Mouse (Mus musculus): ENCODE measurements at regions not wholly inside any gene's neighbourhood (a gene's known extent, or its start where the extent isn't known, plus 50 kb on each side); places are given as distances from the start of the nearest gene placed in this dataset.
"Not testable (repeated sequence)": the region's sequence is repeated elsewhere in the genome, so short reads cannot be mapped to it uniquely, and the experiment has no call there.

DNA sequence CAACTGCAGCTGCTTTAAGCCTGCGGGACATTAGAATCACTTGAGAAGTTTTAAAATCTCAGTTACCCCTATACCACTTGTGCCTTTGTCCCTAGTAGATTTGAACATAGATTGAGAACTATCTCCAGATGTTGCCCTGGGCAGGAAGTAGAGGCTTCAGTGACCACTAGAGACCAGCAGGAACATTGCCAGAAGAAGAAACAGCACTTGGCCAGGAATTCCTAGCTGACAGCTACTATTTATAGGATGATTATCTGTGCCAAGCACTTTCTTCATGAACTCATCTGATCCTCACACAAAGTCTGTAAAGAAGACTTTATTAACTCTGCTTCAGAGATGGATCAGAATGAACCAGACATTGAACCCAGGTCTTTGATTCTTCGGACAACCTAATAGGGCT lies 283.6 kb upstream of the Tmpo start:
- DNase-seq (ENCODE audit: extremely low spot score, low spot score): no peak

DNA sequence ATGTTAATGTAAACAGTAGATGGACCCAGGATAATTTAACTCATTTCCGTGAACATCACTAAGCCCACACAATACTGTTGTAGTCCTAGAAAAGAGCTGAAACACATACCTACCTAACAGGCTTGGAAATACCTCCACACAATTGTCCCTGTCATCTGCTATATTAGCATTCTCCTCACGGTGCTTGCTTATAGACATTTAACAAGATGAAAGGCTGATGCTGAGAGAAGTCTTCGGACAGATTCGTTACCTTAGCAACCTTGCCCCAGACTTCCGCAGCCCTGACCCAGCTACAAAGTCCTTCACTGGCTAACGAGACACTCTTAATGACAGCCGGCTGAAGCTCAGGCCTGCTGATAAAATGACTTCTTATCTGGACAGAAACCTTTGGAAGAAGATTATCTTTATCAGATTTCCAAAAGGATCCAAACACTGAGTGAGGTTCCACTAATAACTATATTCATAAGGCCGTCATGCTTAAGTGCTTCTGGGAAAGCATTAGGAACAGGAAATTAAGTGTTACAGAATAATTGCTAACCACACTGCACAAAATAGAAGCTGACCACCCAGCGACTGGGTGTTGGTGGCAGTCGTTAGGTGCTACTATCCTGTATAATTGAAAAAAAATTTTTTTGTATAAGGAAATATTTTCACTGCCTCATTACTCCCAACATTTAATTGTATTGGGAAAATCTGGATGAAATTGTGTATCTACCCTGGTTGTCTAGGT lies 267.0 kb upstream of the Tmpo start:
- DNase-seq (ENCODE audit: extremely low spot score, low spot score): no peak

DNA sequence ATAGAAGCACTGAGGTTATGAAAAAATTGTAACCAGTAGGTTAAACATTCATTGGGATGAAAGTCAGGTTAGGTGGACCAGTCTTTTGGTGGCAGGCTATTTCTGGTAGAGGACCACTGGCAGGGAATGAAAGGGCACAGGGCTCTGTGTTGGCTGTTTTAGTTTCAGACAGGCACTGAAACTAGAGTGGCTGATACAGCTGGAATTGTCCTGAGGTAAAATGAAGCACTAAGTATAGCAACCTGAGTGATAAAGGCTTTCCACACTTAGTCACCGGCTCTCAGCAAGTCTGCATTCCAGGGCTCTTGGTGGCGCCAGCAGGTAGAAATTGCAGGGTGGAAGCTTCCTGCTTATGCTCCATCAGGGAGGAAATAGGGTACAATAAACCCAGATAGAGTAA lies 262.2 kb upstream of the Tmpo start:
- no peak for DNase-seq (ENCODE audit: extremely low spot score, low spot score)

DNA sequence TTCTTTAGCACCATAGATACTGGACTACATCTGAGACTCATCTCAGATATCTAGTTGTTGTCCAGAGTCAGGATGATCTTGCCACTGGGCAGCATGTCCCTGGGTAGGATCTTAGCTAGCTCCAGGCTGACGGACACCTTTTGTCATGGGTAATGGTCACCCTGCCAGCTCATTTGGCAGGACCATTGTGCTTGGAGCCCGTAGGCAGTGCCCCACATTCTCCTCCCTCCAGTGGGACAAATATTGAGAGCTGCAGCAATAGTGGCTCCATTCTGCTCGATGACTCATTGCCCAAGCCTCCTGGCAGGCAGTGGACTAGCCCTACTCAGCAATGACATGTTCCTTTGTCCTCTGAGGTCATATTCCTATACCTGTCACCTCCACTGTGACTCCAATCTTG lies 258.9 kb upstream of the Tmpo start:
- DNase-seq (ENCODE audit: extremely low spot score, low spot score): no peak

DNA sequence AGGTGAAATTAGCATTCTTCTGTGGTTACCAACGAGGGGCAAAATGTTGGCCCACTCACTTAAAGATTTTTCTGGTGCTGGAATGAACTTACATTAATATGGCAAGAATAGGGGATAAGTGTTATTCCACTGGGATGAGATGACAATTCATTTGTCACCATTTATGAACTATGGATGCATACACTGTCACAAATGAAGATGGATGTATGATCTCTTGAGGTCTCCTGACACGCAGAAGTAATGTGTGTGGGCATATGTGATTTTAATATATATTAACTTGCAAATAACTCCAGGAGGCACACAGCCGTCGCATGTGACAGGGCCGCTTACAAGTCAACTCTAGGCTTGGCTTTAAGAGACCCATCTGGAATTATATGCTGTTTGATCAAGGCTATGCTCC lies 256.8 kb upstream of the Tmpo start:
- DNase-seq (ENCODE audit: extremely low spot score, low spot score): no peak

DNA sequence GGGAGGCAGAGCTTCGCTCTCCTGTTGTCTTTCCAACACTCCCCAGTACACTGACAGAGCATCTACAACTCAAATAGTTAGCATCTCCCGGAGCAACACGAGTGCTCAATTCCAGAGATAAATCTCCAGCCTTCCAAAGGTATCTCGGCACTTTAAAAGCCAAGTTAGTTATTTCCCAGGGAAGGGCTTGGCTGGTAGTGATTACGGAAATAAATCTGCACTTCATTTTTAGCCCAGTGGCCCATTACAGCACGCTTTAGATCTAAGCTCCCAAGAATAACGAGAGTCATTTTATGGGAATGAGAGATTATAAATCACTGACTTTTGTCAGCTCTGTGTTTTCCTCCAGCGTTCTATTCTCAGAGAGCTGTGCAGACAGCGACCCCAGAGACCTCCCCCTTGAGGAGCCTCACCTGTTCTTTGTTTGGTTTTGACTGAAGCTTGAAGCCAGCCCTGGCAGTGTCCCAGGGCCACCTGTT lies 255.0 kb upstream of the Tmpo start:
- DNase-seq (ENCODE audit: extremely low spot score, low spot score): peak; percentile 22

DNA sequence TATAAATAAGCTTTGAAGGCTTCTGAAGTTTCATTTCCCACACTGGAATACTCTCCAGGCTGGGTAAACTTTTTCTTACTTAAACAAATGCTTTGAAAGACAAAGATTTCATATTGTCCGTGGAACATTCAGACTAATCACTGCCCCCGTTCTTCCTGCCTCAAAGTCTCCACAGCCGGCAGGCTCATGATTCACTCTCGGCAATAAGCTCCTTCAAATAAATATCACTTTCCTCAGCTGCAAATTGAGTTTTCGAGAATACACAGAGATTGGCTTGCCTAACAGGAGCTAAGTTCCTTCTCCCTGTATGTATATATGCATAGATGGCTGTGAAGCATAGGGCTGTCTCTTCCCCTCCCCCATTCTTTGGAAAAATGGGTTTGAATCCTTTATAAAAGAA lies 249.2 kb upstream of the Tmpo start:
- no peak for DNase-seq (ENCODE audit: extremely low spot score, low spot score)

DNA sequence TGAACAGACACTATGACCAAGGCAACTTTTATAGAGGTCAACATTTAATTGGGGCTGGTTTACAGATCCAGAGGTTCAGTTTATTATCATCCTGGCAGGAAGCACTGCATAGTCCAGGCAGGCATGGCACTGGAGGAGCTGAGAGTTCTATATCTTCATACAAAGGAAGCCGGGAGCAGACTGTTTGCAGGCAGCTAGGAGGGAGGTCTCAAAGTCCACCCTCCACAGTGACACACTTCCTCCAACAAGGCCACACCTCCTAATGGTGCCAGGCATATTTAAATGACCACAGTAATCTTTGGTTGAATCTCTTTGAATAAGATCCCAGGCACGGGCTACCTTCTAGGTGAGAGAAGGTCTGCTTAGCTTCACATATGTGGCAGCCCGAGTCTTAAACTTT lies 245.5 kb upstream of the Tmpo start:
- DNase-seq (ENCODE audit: extremely low spot score, low spot score): no peak

DNA sequence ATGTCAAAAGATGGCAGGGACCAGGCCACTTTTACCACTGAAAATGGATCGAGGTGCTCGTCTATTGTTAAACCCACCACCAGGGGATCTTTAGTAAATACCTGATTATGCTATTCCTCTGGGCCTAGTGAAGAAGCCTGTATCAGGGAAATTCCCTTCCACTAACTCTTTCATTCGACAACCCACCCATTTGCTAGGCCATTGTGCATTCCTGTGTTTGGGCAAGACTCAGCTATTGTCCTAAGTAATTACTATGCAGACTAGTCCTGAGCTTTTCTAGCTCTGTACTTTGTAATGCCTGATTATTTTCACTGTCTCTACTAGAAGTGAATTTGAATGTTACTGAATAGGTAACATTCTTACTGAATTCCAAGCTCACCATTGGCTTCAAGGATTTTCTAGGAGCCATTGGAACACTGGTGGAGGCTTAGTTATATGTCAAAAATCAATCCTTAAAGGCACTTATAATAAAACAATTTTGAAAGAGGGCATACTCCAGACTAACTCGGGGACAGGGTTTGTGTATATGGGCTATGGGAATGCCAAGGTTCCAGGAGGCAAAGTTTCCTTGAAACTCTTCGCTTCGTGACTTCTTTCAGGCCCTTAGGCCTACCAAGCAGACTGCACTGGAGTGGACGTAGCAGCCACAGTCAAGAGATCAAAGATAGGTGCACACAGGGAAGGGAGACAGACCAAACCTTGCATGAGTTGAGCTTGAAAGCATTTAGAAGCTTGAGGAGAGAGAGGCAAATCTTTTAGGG lies 244.7 kb upstream of the Tmpo start:
- not testable (repeated sequence) for DNase-seq (ENCODE audit: extremely low spot score, low spot score)

DNA sequence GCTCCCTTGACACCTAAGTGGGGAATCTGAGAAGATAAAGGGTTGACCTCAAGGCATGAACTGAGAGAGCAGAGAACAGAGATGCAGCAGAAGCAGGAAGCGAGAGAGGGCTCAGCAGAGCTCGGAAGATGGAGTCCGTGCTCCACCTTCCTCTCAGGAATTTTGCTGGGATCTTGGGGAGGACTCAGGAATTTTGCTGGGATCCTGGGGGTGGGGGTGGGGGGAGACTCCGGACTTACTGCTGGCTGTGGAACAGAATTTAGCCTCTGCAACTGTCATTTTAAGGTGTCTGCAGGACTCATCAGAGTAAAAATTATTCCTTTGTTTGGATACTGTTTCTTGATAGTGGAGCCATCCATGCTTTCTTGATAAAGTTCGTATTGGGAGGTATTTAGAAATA lies 243.7 kb upstream of the Tmpo start:
- no peak for DNase-seq (ENCODE audit: extremely low spot score, low spot score)

DNA sequence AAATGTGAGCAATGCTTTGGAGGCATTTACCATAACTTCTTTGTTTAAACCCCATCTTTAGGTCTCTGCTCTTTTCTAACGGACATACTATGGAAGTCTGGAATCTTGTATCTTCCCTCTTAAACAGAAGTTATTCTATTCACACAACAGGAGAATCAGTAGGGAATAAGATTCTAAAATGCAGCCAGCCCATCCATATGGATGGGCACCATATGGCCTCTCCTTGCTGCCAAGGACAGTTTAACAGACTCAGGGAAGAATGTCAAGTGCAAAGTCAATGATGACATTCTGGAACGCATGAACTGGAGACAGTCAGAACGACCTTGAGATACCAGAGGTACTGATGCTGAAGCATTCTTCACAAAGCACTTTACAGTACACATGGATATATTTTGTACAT lies 206.1 kb upstream of the Tmpo start:
- DNase-seq (ENCODE audit: extremely low spot score, low spot score): no peak

DNA sequence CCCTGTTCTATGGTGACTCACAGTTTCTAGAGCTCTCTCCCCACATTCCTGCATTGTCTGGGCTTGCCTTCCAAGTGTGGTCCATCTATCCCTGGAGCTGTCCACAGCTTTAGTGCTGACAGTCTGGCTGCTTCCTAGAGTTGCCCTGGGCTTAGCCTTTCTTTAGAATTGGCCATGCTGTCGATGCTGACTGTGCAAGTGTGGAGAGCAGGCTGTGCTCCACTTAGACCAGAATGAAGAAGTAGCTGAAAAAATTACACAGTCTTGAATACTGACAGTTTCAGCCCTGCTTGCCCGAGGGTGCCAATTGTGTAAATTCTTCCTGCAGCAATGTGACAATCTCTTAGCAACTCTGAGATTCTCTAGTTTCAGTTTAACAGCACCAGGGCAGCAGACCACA lies 203.3 kb upstream of the Tmpo start:
- DNase-seq (ENCODE audit: extremely low spot score, low spot score): peak; percentile 53

DNA sequence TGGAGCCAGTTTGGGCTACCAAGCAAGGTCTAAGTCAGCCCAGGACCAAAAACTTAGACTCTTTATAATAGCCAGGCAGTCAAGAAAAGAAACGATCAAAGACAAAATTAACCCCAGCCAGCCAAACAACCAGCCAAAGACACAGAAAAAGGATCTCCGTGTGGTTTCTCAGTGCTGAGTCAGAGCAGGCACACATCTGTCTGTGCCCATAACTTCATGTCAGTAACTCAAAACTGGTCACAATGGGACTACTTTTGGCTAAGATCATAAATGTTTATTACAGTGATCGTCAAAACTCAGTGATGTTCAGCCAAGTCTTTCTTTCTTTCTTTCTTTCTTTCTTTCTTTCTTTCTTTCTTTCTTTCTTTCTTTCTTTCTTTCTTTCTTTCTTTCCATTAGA lies 195.6 kb upstream of the Tmpo start:
- DNase-seq (ENCODE audit: extremely low spot score, low spot score): no peak

DNA sequence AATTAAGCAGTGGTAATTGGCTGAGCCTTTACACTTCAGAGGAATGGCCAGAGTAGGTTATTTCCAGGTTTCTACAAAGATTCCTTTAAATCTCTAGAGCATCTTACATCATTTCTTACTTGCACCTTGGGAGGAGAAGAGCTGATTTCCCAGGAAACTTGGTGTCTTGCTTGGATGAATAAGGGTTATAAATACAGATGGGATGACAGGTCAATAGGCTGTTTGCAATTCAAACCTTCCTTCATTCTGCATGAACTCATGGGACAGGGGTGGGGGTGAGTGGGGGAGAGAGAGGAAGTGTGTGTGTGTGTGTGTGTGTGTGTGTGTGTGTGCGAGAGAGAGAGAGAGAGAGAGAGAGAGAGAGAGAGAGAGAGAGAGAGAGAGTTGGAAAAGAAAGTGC lies 186.4 kb upstream of the Tmpo start:
- DNase-seq (ENCODE audit: extremely low spot score, low spot score): no peak

DNA sequence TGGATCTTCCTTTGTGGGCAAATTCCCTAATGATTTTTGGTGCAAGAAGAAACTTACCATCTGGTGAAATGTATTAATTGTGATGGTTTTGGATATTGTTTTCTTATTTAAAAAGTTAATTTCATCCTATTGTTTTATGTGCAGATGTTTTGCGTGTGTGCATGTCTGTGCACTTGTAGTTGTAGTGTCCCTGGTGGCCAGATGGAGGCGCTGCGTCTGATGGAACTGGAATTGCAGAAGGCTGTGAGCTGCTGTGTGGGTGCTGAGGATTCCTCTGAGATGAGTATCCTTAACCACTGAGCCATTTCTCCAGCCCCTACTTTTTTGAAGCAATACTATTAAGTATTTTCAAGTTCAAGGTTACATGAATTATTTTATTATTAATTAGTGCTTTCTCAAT lies 181.5 kb upstream of the Tmpo start:
- DNase-seq (ENCODE audit: extremely low spot score, low spot score): no peak

DNA sequence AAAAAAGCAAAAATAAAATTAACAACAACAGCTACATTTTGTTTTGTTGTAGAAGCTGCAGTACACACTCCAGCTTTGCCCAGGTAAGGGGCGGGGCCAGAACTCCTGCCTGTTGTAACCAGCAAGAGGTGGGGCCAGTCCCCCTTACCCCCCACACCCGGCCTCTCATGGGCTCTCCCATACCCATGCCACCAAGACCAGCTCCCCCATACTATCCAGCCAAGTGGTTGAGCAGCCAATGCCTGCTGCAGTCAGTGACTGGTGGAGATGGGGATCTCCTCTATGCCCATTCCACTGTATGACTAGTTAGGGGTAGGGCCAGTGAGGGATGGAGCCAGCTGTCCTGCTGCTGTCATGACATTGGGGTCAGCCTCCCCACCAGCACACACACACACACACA lies 180.5 kb upstream of the Tmpo start:
- DNase-seq (ENCODE audit: extremely low spot score, low spot score): no peak

DNA sequence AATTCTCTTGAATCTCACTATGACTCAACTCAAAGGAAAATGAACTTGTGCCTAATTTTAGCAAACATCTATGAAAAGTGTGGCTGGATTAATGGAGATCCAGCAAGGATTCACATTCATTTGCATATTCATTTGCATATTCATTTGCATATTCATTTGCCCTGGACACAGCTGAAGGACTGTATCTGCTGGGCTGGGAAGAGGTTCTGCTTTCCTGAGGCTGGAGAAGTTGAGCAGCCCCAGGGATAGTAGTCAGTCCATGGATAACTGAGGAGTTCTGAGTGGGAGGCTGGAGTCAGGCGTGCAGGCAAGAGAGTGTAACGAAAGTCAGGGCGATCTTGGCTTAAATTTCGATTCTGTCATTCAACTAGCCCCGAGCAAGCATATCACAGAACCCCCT lies 164.3 kb upstream of the Tmpo start:
- DNase-seq (ENCODE audit: extremely low spot score, low spot score): no peak

DNA sequence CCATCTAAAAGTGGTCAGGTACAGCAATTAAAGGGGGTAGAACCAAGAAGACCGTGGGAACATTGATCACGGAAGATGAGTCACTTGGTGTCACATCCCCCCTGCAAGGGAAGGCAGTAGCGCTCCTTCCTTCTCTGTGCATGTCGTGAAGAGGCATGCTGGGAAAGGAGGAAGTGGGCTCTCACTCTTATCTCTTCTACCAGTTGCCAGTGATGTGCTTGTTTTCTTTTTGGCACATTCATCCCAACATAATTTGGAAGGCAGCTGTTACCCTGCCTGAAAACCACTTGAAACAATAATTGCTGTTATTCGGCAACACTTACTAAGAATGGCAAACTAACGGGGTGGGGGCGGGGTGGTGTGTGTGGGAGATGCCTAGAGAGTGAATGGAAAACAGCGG lies 161.0 kb upstream of the Tmpo start:
- DNase-seq (ENCODE audit: extremely low spot score, low spot score): no peak

DNA sequence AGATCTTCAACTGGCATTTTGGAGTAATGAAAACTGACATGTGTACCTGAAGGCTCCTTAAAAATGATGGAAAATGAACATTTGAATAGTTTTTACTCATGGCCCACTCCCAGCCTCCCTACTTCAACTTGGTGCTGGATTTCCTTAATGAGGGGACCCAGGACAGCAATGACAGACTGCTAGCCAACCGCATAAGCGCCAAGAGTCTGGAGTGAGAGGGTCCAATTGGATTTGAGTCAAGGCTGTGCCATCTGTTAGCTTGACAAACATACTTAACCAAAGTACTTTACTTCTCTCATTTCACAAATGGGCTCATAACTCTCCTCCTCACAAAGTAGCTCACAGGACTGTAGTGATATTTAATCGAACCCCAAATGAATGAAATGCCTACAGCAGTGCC lies 158.2 kb upstream of the Tmpo start:
- DNase-seq (ENCODE audit: extremely low spot score, low spot score): no peak

DNA sequence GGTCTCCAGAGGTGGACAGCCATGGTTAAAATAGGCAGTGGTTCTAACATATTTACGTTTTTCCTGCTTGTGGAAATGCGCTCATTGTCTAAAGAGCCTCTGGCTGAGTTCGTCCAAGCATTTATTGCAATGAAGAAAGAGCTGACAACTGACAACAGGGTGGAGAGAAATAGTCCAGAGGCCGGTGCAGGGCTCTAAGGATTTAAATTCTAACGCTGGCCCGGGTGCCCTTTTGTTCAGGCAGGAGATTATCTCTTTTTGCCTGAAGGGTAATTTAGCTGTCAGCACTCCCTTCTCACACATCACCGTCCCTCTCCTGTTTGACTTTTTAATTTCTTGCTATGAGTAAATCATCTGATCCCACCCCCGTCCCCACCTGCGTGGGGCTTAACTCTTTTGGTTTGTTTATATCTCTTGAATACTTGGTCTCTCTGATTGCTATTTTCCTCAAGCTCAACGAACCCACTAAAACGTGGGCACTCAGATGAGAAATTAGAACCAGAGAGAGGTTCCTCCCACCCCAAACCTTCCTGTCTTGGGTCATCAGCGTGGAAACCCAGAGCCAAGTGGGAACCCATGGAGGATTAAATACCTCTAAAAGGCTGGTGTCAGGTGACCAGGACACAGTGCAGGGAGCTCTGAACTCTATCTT lies 145.7 kb upstream of the Tmpo start:
- DNase-seq (ENCODE audit: extremely low spot score, low spot score): peak; percentile 11

DNA sequence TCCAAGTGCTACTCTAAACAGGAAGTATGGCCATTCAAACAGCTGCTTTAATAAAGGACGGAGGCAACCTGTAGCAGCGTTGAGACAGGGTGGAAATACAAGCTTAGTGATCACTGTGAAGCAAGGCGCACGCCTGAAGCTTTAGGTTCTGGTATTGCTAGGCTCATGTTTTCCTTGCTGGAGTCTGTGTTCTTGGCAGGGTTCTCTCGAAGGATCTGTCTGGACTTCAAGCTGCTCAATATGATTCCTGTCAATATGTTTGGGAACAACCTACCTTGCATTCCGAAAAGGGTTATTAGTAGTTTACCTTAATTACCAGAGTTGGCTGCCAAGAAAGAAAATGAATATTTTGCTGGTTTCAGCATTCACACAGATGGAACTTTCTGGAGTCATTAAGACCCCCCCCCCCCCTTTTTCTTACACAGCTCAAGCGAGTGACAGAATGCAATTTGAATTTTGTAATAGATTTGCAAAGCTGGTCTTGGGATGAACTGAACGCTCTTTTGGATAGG lies 145.1 kb upstream of the Tmpo start:
- peak; percentile 7 for DNase-seq (ENCODE audit: extremely low spot score, low spot score)

DNA sequence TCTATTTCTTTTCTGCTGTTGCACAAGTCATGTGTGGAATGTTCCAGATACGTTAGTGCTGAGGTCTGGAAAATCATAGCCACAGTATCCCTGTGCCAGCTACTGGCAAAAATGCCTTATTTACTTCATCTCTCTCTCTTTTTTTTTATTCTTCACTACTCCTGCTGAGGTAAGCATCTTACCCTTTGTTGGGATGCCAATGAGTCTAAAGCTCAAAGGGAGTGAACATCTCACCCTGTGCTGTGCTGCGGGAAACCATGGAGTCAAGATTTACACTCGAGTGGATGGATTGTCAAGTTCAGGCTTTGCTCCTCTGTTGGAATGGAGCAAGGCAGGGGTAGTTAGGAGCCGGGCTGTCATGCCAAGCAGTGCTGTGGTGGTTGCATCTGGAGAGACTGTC lies 140.1 kb upstream of the Tmpo start:
- no peak for DNase-seq (ENCODE audit: extremely low spot score, low spot score)

Measured in neural tube, embryonic 10.5 days (tissue).